Mouse (Mus musculus) erythroblast, embryonic 14.5 days (primary cell): ENCODE results near the gene Mrpl28. TPM values are rescaled to one million over a fixed set of nuclear protein-coding genes. Genes with fewer than 3 reads are reported as not detected.
"Not testable (repeated sequence)": the region's sequence is repeated elsewhere in the genome, so short reads cannot be mapped to it uniquely, and the experiment has no call there.

Experiments used
- H3K27me3 ChIP-seq: 2 replicates; pipeline ENCODE4 v1.6.1; 2012; ENCODE audit warnings: inconsistent platforms; ENCODE audit not compliant: control insufficient read depth
- H3K36me3 ChIP-seq: 2 replicates; pipeline ENCODE4 v1.6.1; 2012; ENCODE audit warnings: mild to moderate bottlenecking, inconsistent platforms; ENCODE audit not compliant: control insufficient read depth
- H3K4me1 ChIP-seq: 2 replicates; pipeline ENCODE4 v1.6.1; 2012; ENCODE audit warnings: inconsistent platforms; ENCODE audit not compliant: control insufficient read depth
- H3K4me3 ChIP-seq: replicated peaks from 2 replicates; pipeline ENCODE3; 2012; ENCODE audit warnings: moderate library complexity, mild to moderate bottlenecking, inconsistent platforms
- H3K9me3 ChIP-seq: 2 replicates; pipeline ENCODE4 v1.6.1; 2012; ENCODE audit warnings: low read length, inconsistent platforms, mixed read lengths; ENCODE audit not compliant: control insufficient read depth
- GATA1 ChIP-seq: IDR thresholded peaks from 2 replicates; pipeline ENCODE4 v1.6.1; 2012; ENCODE audit warnings: low read length, inconsistent platforms, mixed read lengths
- TAL1 ChIP-seq: IDR thresholded peaks from 3 replicates; pipeline ENCODE4 v1.6.1; 2012; ENCODE audit warnings: low read length, inconsistent platforms, mixed read lengths
- polyA plus RNA-seq: library from polyadenylated mRNA; stranded (reverse); fragments of >175 nt; gene quantifications from 2 replicates; pipeline ENCODE4 v1.2.3, GENCODE M21; 2012

Gene Mrpl28
- polyA plus RNA-seq, 1 experiment = 31.6 TPM

GRCm38 (mm10) chr17:26151886-26152630 is 28.8 kb downstream of the Mrpl28 start:
- no peak for TF ChIP-seq TAL1
- TF ChIP-seq GATA1 = no peak
- H3K4me3 ChIP-seq = no peak overlapping the region
- peaks cover 69% of the 10 kb centered on the region for H3K36me3 ChIP-seq
- no peaks in the 10 kb centered on the region for H3K27me3 ChIP-seq
- no peaks in the 10 kb centered on the region for H3K9me3 ChIP-seq
- no peaks in the 10 kb centered on the region for H3K4me1 ChIP-seq

GRCm38 (mm10) chr17:26162736-26163135 is 39.4 kb downstream of the Mrpl28 start:
- peaks cover 15% of the 10 kb centered on the region for H3K36me3 ChIP-seq
- H3K4me3 ChIP-seq = no peak overlapping the region
- no peaks in the 10 kb centered on the region for H3K4me1 ChIP-seq
- TF ChIP-seq GATA1 (no peak), TAL1 (no peak)
- no peaks in the 10 kb centered on the region for H3K27me3 ChIP-seq
- H3K9me3 ChIP-seq = no peaks in the 10 kb centered on the region

GRCm38 (mm10) chr17:26168039-26168438 is 44.7 kb downstream of the Mrpl28 start:
- TF ChIP-seq GATA1 (no peak), TAL1 (no peak)
- H3K4me3 ChIP-seq = no peak overlapping the region
- H3K9me3 ChIP-seq = no peaks in the 10 kb centered on the region
- H3K36me3 ChIP-seq = peaks cover 23% of the 10 kb centered on the region
- no peaks in the 10 kb centered on the region for H3K27me3 ChIP-seq
- peaks cover 5% of the 10 kb centered on the region; the same call in 1 of the 2 replicates for H3K4me1 ChIP-seq

DNA sequence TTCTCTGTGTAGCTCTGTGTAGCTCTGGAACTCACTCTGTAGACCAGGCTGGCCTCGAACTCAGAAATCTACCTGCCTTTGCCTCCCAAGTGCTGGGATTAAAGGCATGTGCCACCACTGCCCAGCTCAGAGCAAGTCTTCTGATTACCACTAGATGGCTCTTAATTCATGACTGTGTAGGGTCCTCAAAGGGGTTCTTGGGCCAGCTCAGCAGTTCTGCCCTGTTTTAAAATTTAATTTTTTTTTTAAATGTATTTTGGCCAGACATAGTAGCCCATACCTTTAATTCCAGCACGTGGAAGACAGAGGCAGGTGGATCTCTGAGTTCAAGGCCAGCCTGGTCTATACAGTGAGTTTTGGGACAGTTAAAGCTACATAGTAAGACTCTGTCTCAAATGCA is 51.9 kb downstream of the Mrpl28 start:
- H3K36me3 ChIP-seq = peaks cover 39% of the 10 kb centered on the region

More for the DNA sequence above, 51.9 kb downstream of the Mrpl28 start:
- H3K27me3 ChIP-seq, H3K4me1 ChIP-seq, H3K4me3 ChIP-seq, H3K9me3 ChIP-seq: not testable (repeated sequence)

Other genes with a start within 250 kb of the Mrpl28 start
- 6.4 and 8.3 TPM in 2 replicates for gene Mettl26, start 248.4 kb upstream of the Mrpl28 start, polyA plus RNA-seq
- 0.17 and 0.18 TPM in 2 replicates for gene Wfikkn1, start 242.6 kb upstream of the Mrpl28 start, polyA plus RNA-seq
- 0.68 and 1.0 TPM in 2 replicates for gene Rab40c, start 203.8 kb upstream of the Mrpl28 start, polyA plus RNA-seq
- gene Pigq, start 178.6 kb upstream of the Mrpl28 start, polyA plus RNA-seq = 164 and 218 TPM in 2 replicates
- 2.9 and 3.4 TPM in 2 replicates for gene Nhlrc4, start 178.5 kb upstream of the Mrpl28 start, polyA plus RNA-seq
- gene A930017K11Rik, start 170.9 kb upstream of the Mrpl28 start, polyA plus RNA-seq = 0.25 TPM in 2 replicates
- gene Capn15, start 137.7 kb upstream of the Mrpl28 start, polyA plus RNA-seq = 6.2 and 6.3 TPM in 2 replicates
- gene Rab11fip3, start 53.9 kb upstream of the Mrpl28 start, polyA plus RNA-seq = 0.23 and 0.36 TPM in 2 replicates
- 0.02 TPM in 1 of 2 replicates, not detected in the other for gene Decr2, start 33.2 kb upstream of the Mrpl28 start, polyA plus RNA-seq
- 5.5 and 9.0 TPM in 2 replicates for gene Nme4, start 27.9 kb upstream of the Mrpl28 start, polyA plus RNA-seq
- gene Tmem8, start 10.2 kb upstream of the Mrpl28 start, polyA plus RNA-seq = 0.21 and 0.31 TPM in 2 replicates
- gene Axin1, start 15.2 kb downstream of the Mrpl28 start, polyA plus RNA-seq = 3.2 and 3.3 TPM in 2 replicates
- 25.5 and 26.9 TPM in 2 replicates for gene Pdia2, start 75.6 kb downstream of the Mrpl28 start, polyA plus RNA-seq
- gene Rgs11, start 79.5 kb downstream of the Mrpl28 start, polyA plus RNA-seq = 0.03 and 0.06 TPM in 2 replicates
- gene Arhgdig, start 84.3 kb downstream of the Mrpl28 start, polyA plus RNA-seq = 4.3 and 5.1 TPM in 2 replicates
- gene Fam234a, start 120.7 kb downstream of the Mrpl28 start, polyA plus RNA-seq = 0.09 and 0.15 TPM in 2 replicates
- gene Luc7l, start 129.4 kb downstream of the Mrpl28 start, polyA plus RNA-seq = 2.9 and 3.2 TPM in 2 replicates